Mouse (Mus musculus): ENCODE data around the gene Nat10.

GRCm38 (mm10) chr2:103761993-103762392 lies 923 bp upstream of the Nat10 start:
- no peak for TF ChIP-seq CTCF (IDR thresholded peaks at IDR 0.05)
- TF ChIP-seq EP300 (IDR thresholded peaks at IDR 0.05) = no peak

All from lung, postnatal 0 days (tissue).